ENCODE assay signal across 8 mouse cellular contexts in genomic region chr7:73584009-73584995, GRCm38 (mm10). TPM values are rescaled to one million over a fixed set of nuclear protein-coding genes. Genes with fewer than 3 reads are reported as not detected.
DNase-seq lines count a peak whose midpoint lies in the region; ATAC-seq lines count a peak whose summit lies in the region.

No protein-coding gene starts in this region.

- no peak overlapping the region for H3K9ac ChIP-seq in forebrain, embryonic 14.5 days (ENCODE audit: low read length)
- no peak overlapping the region for H3K9ac ChIP-seq in liver, embryonic 15.5 days

- peak overlapping the region; percentile 78 for H3K27ac ChIP-seq in forebrain, embryonic 14.5 days (ENCODE audit: low read depth, low read length)
- peak overlapping the region; percentile 30 for H3K27ac ChIP-seq in liver, embryonic 15.5 days (replicated peaks)

- H3K27me3 ChIP-seq in forebrain, embryonic 14.5 days (replicated peaks; ENCODE audit: control insufficient read depth, insufficient read depth, low read length): no peaks in the 10 kb centered on the region
- no peaks in the 10 kb centered on the region for H3K27me3 ChIP-seq in liver, embryonic 15.5 days

- H3K9me3 ChIP-seq in forebrain, embryonic 14.5 days (replicated peaks; ENCODE audit: control insufficient read depth, low read length): no peaks in the 10 kb centered on the region
- H3K9me3 ChIP-seq in liver, embryonic 15.5 days (replicated peaks): no peaks in the 10 kb centered on the region

- peak; percentile 78 for ATAC-seq in forebrain, embryonic 14.5 days
- peak; percentile 32 for ATAC-seq in inflammation-experienced regulatory T-cells, adult 6 months
- ATAC-seq in liver, embryonic 15.5 days (ENCODE audit: insufficient read depth): no peak

- 11% methylated on average over 13 of the region's 13 CpGs for WGBS in forebrain, embryonic 14.5 days
- WGBS in liver, embryonic 15.5 days (ENCODE audit: insufficient replicate concordance): 24% methylated on average over 13 of the region's 13 CpGs

- peak; percentile 45 for DNase-seq in layer of hippocampus, adult 9-11 months
- no peak for DNase-seq in layer of hippocampus, postnatal 25 days (ENCODE audit: extremely low spot score in 1 of 2, low spot score in 1 of 2)
- DNase-seq in T-cell, adult 2 months (ENCODE audit: low spot score): peak; percentile 71
- DNase-seq in forebrain, embryonic 14.5 days (ENCODE audit: low spot score): peak; percentile 84
- peak; percentile 86 for DNase-seq in naive thymus-derived CD4-positive, alpha-beta T cell, adult 2 months (ENCODE audit: low read depth)
- DNase-seq in thymus, postnatal 4 days: peak; percentile 65

- H3K4me2 ChIP-seq in forebrain, embryonic 14.5 days (ENCODE audit: low read length): 0 out of 2 replicates have a peak overlapping the region, but pooled peaks have one; percentile 10
- H3K4me2 ChIP-seq in liver, embryonic 15.5 days: peak overlapping the region; percentile 14

- H3K4me3 ChIP-seq in forebrain, embryonic 14.5 days (ENCODE audit: low read depth, low read length): no peak overlapping the region
- no peak overlapping the region for H3K4me3 ChIP-seq in liver, embryonic 15.5 days (replicated peaks)

- H3K36me3 ChIP-seq in forebrain, embryonic 14.5 days (ENCODE audit: control insufficient read depth, insufficient read depth, low read length): no peaks in the 10 kb centered on the region
- no peaks in the 10 kb centered on the region for H3K36me3 ChIP-seq in liver, embryonic 15.5 days (replicated peaks)

- H3K4me1 ChIP-seq in forebrain, embryonic 14.5 days (ENCODE audit: control insufficient read depth, insufficient read depth, low read length): peaks cover 23% of the 10 kb centered on the region
- H3K4me1 ChIP-seq in liver, embryonic 15.5 days (replicated peaks): peaks cover 45% of the 10 kb centered on the region

RNA-seq across cellular contexts. Expression of gene Chd2, which starts 42.7 kb away (rescaled TPM):
- total RNA-seq in layer of hippocampus, postnatal 25 days (2021): 10 to 100 TPM; 44.2 to 53.1 TPM
- 40.2 and 43.4 TPM in 2 replicates for polyA plus RNA-seq in forebrain, embryonic 14.5 days (2014; fragmentation: Nextera tagmentation; extraction: Ambion mirVana)
- polyA plus RNA-seq in inflammation-experienced regulatory T-cells, adult 6 months (2017; shearing (Covaris generic)): 100 to 1,000 TPM; 120 to 258 (median 210) TPM
- polyA plus RNA-seq in liver, embryonic 15.5 days (2015; fragmentation: Nextera tagmentation; extraction: Ambion mirVana): 20.1 and 22.1 TPM in 2 replicates

Comparison
In these comparisons a context has a peak if more than half of its experiments do, and no peak if none do; other contexts are left out.
1. DNase-seq: peak in layer of hippocampus, adult 9-11 months (single experiment), T-cell, adult 2 months (single experiment), forebrain, embryonic 14.5 days (single experiment), naive thymus-derived CD4-positive, alpha-beta T cell, adult 2 months (single experiment) and thymus, postnatal 4 days (single experiment); none in layer of hippocampus, postnatal 25 days (0 of 2).